Mouse (Mus musculus): Measurements from ENCODE around the gene Psmb5. TPM values are rescaled to one million over a fixed set of nuclear protein-coding genes. Genes with fewer than 3 reads are reported as not detected.
A peak's percentile ranks its signal among the peaks of the same experiment; 100 is the strongest.

Gene Psmb5
- 363 and 400 TPM in 2 replicates for polyA plus RNA-seq (2016; fragmentation: Nextera tagmentation; extraction: Ambion mirVana)

- WGBS = under 1% methylated on average over 25 of the region's 25 CpGs
- Histone ChIP-seq H3K4me3 (peak within 1 kb of the TSS; percentile 95), H3K36me3 (peaks cover 25% of the 10 kb centered on the region), H3K27ac (replicated peaks) (peak within 1 kb of the TSS; percentile 75), H3K4me2 (replicated peaks) (peak within 1 kb of the TSS; percentile 78), H3K9ac (replicated peaks) (peak within 1 kb of the TSS; percentile 92), H3K9me3 (no peaks in the 10 kb centered on the region), H3K4me1 (peaks cover 18% of the 10 kb centered on the region), H3K27me3 (no peaks in the 10 kb centered on the region)
- ATAC-seq (ENCODE audit: low FRiP score, low read depth) = peak; percentile 91
Observed at GRCm38 (mm10) chr14:54617897-54618365, at the start of gene Psmb5. Psmb5 (minus strand) TSS chr14:54618022.

- Histone ChIP-seq H3K4me3 (no peak overlapping the region), H3K4me1 (no peaks in the 10 kb centered on the region), H3K4me2 (replicated peaks) (no peak overlapping the region), H3K27ac (replicated peaks) (no peak overlapping the region), H3K9me3 (no peaks in the 10 kb centered on the region), H3K27me3 (no peaks in the 10 kb centered on the region), H3K36me3 (peaks cover 95% of the 10 kb centered on the region), H3K9ac (replicated peaks) (no peak overlapping the region)
- WGBS = 94% methylated on average over 10 of the region's 10 CpGs
- no peak for ATAC-seq (ENCODE audit: low FRiP score, low read depth)
Observed at GRCm38 (mm10) chr14:54664477-54665222, 46.8 kb upstream of the Psmb5 start.

GRCm38 (mm10) chr14:54660009-54660408, 42.2 kb upstream of the Psmb5 start:
- H3K36me3 ChIP-seq = peaks cover 90% of the 10 kb centered on the region
- no peak for ATAC-seq (ENCODE audit: low FRiP score, low read depth)
- WGBS = 88% methylated on average over 2 of the region's 2 CpGs

GRCm38 (mm10) chr14:54653496-54653895, 35.7 kb upstream of the Psmb5 start:
- peak overlapping the region; percentile 68 for H3K4me3 ChIP-seq
- ATAC-seq (ENCODE audit: low FRiP score, low read depth) = peak; percentile 90
- H3K4me1 ChIP-seq = peaks cover 45% of the 10 kb centered on the region
- H3K27me3 ChIP-seq = no peaks in the 10 kb centered on the region
- H3K27ac ChIP-seq (replicated peaks) = peak overlapping the region; percentile 80
- under 1% methylated on average over 12 of the region's 12 CpGs for WGBS
- H3K9me3 ChIP-seq = no peaks in the 10 kb centered on the region
- H3K9ac ChIP-seq (replicated peaks) = peak overlapping the region; percentile 86
- H3K4me2 ChIP-seq (replicated peaks) = peak overlapping the region; percentile 89
- peaks cover 62% of the 10 kb centered on the region for H3K36me3 ChIP-seq

More at GRCm38 (mm10) chr14:54660009-54660408, 42.2 kb upstream of the Psmb5 start:
- Histone ChIP-seq H3K9ac (replicated peaks) (no peak overlapping the region), H3K27me3 (no peaks in the 10 kb centered on the region), H3K9me3 (no peaks in the 10 kb centered on the region), H3K4me1 (no peaks in the 10 kb centered on the region), H3K4me2 (replicated peaks) (no peak overlapping the region), H3K27ac (replicated peaks) (no peak overlapping the region), H3K4me3 (no peak overlapping the region)

GRCm38 (mm10) chr14:54652787-54653186, 35.0 kb upstream of the Psmb5 start:
- Histone ChIP-seq H3K36me3 (peaks cover 61% of the 10 kb centered on the region), H3K27me3 (no peaks in the 10 kb centered on the region), H3K9ac (replicated peaks) (peak overlapping the region; percentile 86), H3K4me1 (peaks cover 47% of the 10 kb centered on the region), H3K4me2 (replicated peaks) (peak overlapping the region; percentile 89), H3K27ac (replicated peaks) (peak overlapping the region; percentile 80), H3K9me3 (no peaks in the 10 kb centered on the region), H3K4me3 (peak overlapping the region; percentile 68)
- 0% methylated on average over 7 of the region's 7 CpGs for WGBS
- ATAC-seq (ENCODE audit: low FRiP score, low read depth) = no peak

GRCm38 (mm10) chr14:54651556-54651955, 33.7 kb upstream of the Psmb5 start:
- peaks cover 47% of the 10 kb centered on the region for H3K4me1 ChIP-seq
- 0 out of 2 replicates have a peak overlapping the region, but pooled peaks have one; percentile 80 for H3K27ac ChIP-seq (replicated peaks)
- H3K4me2 ChIP-seq (replicated peaks) = peak overlapping the region; percentile 89
- H3K36me3 ChIP-seq = peaks cover 61% of the 10 kb centered on the region
- no peaks in the 10 kb centered on the region for H3K9me3 ChIP-seq
- no peak overlapping the region for H3K9ac ChIP-seq (replicated peaks)
- no peak for ATAC-seq (ENCODE audit: low FRiP score, low read depth)
- H3K27me3 ChIP-seq = no peaks in the 10 kb centered on the region
- 77% methylated on average over 4 of the region's 4 CpGs for WGBS
- peak overlapping the region; percentile 68; the same call in 1 of the 2 replicates for H3K4me3 ChIP-seq

- no peaks in the 10 kb centered on the region for H3K27me3 ChIP-seq
- H3K4me3 ChIP-seq = no peak overlapping the region
- WGBS = 67% methylated on average over 23 of the region's 23 CpGs
- H3K36me3 ChIP-seq = peaks cover 61% of the 10 kb centered on the region
- ATAC-seq (ENCODE audit: low FRiP score, low read depth) = peak; percentile 32; the same call in 1 of the 2 replicates
- no peak overlapping the region for H3K9ac ChIP-seq (replicated peaks)
- H3K4me2 ChIP-seq (replicated peaks) = peak overlapping the region; percentile 89; the same call in 1 of the 2 replicates
- 0 out of 2 replicates have a peak overlapping the region, but pooled peaks have one; percentile 80 for H3K27ac ChIP-seq (replicated peaks)
- no peaks in the 10 kb centered on the region for H3K9me3 ChIP-seq
- peaks cover 47% of the 10 kb centered on the region for H3K4me1 ChIP-seq
Observed at GRCm38 (mm10) chr14:54650621-54651454, 33.0 kb upstream of the Psmb5 start.

GRCm38 (mm10) chr14:54647900-54648299, 30.1 kb upstream of the Psmb5 start:
- 70% methylated on average over 4 of the region's 4 CpGs for WGBS
- no peak for ATAC-seq (ENCODE audit: low FRiP score, low read depth)
- H3K9me3 ChIP-seq = no peaks in the 10 kb centered on the region
- no peaks in the 10 kb centered on the region for H3K27me3 ChIP-seq
- no peak overlapping the region for H3K4me2 ChIP-seq (replicated peaks)
- no peak overlapping the region for H3K27ac ChIP-seq (replicated peaks)
- H3K9ac ChIP-seq (replicated peaks) = no peak overlapping the region
- H3K4me3 ChIP-seq = no peak overlapping the region
- H3K36me3 ChIP-seq = peaks cover 85% of the 10 kb centered on the region
- peaks cover 40% of the 10 kb centered on the region for H3K4me1 ChIP-seq

- Histone ChIP-seq H3K27me3 (no peaks in the 10 kb centered on the region), H3K4me1 (peaks cover 32% of the 10 kb centered on the region), H3K4me3 (no peak overlapping the region), H3K9me3 (no peaks in the 10 kb centered on the region), H3K27ac (replicated peaks) (no peak overlapping the region), H3K4me2 (replicated peaks) (no peak overlapping the region), H3K9ac (replicated peaks) (no peak overlapping the region), H3K36me3 (peaks cover 92% of the 10 kb centered on the region)
- WGBS = 93% methylated on average over 8 of the region's 8 CpGs
- ATAC-seq (ENCODE audit: low FRiP score, low read depth) = no peak
Observed at GRCm38 (mm10) chr14:54646898-54647636, 29.2 kb upstream of the Psmb5 start.

GRCm38 (mm10) chr14:54646455-54646854, 28.6 kb upstream of the Psmb5 start:
- no peaks in the 10 kb centered on the region for H3K9me3 ChIP-seq
- no peak for ATAC-seq (ENCODE audit: low FRiP score, low read depth)
- H3K27me3 ChIP-seq = no peaks in the 10 kb centered on the region
- H3K9ac ChIP-seq (replicated peaks) = no peak overlapping the region
- WGBS = 95% methylated on average over 17 of the region's 17 CpGs
- H3K4me1 ChIP-seq = peaks cover 26% of the 10 kb centered on the region
- no peak overlapping the region for H3K27ac ChIP-seq (replicated peaks)
- no peak overlapping the region for H3K4me2 ChIP-seq (replicated peaks)
- H3K4me3 ChIP-seq = no peak overlapping the region
- H3K36me3 ChIP-seq = peaks cover 90% of the 10 kb centered on the region

GRCm38 (mm10) chr14:54644294-54644693, 26.5 kb upstream of the Psmb5 start:
- no peak overlapping the region for H3K27ac ChIP-seq (replicated peaks)
- no peaks in the 10 kb centered on the region for H3K27me3 ChIP-seq
- ATAC-seq (ENCODE audit: low FRiP score, low read depth) = no peak
- WGBS = 95% methylated on average over 9 of the region's 9 CpGs
- no peak overlapping the region for H3K4me3 ChIP-seq
- no peak overlapping the region for H3K4me2 ChIP-seq (replicated peaks)
- peaks cover 71% of the 10 kb centered on the region for H3K36me3 ChIP-seq
- peaks cover 20% of the 10 kb centered on the region for H3K4me1 ChIP-seq
- H3K9me3 ChIP-seq = no peaks in the 10 kb centered on the region
- no peak overlapping the region for H3K9ac ChIP-seq (replicated peaks)
